Mouse (Mus musculus): ENCODE results near the gene Cx3cr1.

GRCm38 (mm10) chr9:120116184-120116624 lies 46.5 kb upstream of the Cx3cr1 start:
- no peak for TF ChIP-seq CTCF (IDR thresholded peaks at IDR 0.05; ENCODE audit: low read depth, low read length)
- TF ChIP-seq POLR2A (IDR thresholded peaks at IDR 0.05; ENCODE audit: borderline replicate concordance, low read depth, low read length) = no peak

Data from bone marrow macrophage, adult 2 months (primary cell).